Mouse (Mus musculus) monocyte, adult 2 months (primary cell): ENCODE results near the gene Ift43.

Source experiments
- DNase-seq, 2 experiments: peaks; one replicate each; pipeline ENCODE4 v3.0.0; 2022; ENCODE audit warnings: low spot score in 2 of 2, low read depth in 1 of 2

The Ift43 gene

DNA sequence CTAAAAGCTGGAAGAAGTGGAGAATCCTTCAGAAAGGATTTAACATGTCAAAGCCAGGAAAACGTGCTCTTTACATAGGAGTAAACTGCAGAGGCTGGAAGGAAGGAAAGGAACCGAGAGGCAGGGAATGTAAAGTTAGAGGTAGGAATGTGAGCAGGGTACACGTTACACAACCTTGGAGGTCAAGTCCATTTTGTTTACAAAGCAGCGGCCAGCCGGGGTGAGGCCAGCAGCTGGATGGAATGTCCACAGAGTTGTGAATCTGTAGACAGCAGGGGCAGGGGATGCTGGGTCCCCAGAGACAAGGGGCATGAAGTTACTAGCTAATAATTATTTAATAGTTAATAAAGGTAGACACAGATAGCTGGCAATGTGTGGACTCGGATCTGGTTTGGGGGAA is 45.8 kb downstream of the Ift43 start:
- no peak for DNase-seq

DNA sequence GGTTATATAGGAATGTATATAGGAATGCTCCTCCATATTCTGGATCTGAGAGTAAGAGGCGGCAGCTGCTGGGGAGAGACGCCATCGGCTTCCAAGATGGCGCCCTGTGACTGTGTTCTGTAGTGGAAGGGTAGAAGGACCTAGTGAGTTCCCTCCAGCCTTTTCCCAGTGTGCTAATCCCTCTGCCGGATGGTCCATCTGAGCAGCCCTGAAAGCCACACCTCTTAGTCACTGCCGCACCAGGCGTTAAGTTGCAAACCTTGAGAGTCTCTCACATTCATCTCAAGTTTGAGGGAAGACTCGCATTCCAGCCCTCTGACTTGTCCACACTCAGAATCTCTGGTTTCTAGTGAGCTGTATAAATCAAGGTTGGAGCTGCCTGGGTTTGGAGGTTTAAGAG is 46.7 kb downstream of the Ift43 start:
- DNase-seq = no peak

GRCm38 (mm10) chr12:86129696-86130095 is 47.4 kb downstream of the Ift43 start:
- DNase-seq = no peak

- DNase-seq = no peak
These were observed 50.5 kb downstream of the Ift43 start for GRCm38 (mm10) chr12:86132799-86133198.

GRCm38 (mm10) chr12:86135691-86136090 is 53.4 kb downstream of the Ift43 start:
- no peak for DNase-seq

GRCm38 (mm10) chr12:86138696-86139095 is 56.4 kb downstream of the Ift43 start:
- no peak for DNase-seq

GRCm38 (mm10) chr12:86142389-86142788 is 60.0 kb downstream of the Ift43 start:
- DNase-seq = no peak

GRCm38 (mm10) chr12:86146246-86146645 is 63.9 kb downstream of the Ift43 start:
- DNase-seq = no peak

- DNase-seq = no peak
These were observed 65.9 kb downstream of the Ift43 start for GRCm38 (mm10) chr12:86148271-86148670.

DNA sequence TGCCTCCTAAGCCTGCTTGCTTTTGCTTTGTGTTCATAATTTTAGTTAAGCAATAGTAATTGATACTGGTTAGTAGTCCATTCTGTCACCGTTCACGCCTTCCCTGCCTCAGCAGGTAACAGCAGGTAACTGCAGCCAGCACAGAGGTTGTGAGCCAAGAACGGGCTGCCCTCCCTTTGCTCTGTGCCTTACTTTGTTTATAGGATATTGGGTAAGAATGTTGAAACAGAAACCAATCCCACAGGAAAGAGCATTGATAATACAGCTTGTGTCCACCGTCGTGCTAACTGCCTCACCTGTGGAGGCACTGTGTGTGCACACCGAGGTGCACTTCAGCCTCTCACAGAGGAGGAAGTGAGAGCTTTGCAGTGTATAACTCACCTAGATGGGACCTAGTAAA is 66.7 kb downstream of the Ift43 start:
- DNase-seq = no peak

DNA sequence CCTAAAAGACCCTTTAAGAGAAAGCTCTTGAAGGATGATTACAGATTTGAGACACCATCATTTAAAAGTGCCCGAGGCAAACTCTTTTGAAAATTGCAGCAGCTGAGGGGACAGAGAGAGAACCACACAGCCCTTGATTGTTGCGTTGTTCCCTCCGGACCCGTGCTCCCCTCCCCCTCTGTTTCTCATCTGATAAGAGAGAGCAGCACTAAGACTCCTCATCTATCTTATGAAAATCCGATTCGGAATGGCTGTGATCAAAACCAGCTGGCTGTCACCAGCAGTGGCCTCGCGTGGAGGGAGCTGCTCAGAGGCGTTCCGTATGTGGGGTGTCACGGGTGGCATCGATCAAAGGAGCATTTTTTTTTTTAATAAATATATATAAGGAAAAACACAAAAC is 69.6 kb downstream of the Ift43 start:
- DNase-seq = no peak

DNA sequence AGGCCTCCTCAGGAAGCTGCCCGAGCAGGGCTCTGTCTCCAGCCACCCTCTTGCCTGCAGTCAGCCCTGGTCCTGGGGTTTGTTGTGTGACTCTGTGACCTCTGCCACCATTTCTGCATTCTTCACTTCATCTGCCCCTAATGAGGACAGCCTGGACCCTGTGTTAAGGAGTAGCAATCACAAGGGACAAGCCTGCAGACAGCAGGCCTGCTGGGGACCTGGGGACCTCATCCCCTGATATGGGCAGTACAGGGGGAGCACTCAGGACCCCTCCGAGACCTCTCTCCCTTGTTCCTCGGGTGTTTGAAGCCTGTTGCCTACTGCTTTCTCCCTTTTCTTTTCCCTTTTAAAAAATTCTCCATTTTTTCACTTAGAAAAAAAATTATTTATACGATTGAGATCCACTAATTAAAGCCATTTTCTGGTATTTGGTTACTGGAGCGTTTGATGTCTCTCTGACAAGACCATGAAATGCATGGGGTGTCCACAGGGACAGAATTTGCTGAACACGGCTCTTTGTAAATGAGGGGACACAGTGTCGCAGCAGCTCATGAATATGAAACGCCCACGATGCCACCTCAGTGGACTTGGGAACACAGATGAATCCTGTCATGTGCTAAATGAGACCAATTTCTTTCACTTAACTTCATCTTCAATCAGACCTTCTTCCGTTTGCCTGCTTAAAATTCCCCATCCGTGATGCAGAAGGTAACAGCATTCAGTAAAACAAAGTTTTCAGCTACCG is 71.0 kb downstream of the Ift43 start:
- DNase-seq = no peak

DNA sequence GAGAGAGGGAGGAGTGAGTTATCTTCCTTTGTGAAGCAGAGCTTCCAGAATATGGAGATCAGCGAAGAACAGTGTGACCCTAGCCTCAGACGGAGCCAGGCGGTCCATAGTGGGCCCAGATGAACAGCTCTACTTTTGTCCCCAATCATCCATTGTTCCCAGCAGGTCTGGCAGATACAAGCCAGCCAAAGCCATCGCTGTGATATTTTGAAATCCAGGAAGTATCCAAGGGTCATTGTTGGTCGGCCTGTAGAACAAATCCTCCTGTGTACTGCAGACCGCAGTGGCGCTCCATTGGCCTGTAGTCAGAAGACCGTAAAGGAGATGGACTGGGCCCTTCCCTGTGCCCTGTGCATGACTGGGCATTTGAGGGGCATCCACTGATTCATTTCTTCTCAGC is 72.8 kb downstream of the Ift43 start:
- no peak for DNase-seq

GRCm38 (mm10) chr12:86157166-86157565 is 74.8 kb downstream of the Ift43 start:
- DNase-seq = no peak

DNA sequence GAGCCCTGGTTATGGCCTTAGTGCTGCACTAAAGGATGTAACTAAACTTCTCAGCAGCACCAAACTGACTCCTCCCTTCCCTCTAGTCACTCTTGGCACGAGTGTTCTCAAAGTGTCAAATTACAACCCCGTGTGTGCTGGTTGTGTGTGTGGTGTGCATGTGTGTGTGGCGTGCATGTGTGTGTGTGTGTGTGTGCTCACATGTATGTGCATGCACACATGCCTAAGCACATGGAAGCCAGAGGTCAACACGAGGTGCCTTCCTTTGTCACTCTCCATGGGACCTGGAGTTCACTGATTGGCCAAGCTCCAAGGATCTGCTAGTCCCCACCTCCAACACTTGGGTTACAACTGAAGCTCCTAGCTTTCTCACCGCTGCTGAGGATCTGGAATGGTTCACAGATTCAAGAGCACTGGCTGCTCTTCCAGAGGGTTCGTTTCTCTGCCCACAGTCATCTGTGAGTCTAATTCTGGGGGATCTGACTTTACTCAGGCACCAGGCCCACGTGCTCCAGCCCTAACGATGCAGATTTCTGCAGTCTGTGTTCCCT is 75.6 kb downstream of the Ift43 start:
- DNase-seq = no peak

GRCm38 (mm10) chr12:86158689-86159483 is 76.5 kb downstream of the Ift43 start:
- DNase-seq = no peak

GRCm38 (mm10) chr12:86161436-86161835 is 79.1 kb downstream of the Ift43 start:
- DNase-seq = no peak

GRCm38 (mm10) chr12:86161942-86162341 is 79.6 kb downstream of the Ift43 start:
- no peak for DNase-seq

DNA sequence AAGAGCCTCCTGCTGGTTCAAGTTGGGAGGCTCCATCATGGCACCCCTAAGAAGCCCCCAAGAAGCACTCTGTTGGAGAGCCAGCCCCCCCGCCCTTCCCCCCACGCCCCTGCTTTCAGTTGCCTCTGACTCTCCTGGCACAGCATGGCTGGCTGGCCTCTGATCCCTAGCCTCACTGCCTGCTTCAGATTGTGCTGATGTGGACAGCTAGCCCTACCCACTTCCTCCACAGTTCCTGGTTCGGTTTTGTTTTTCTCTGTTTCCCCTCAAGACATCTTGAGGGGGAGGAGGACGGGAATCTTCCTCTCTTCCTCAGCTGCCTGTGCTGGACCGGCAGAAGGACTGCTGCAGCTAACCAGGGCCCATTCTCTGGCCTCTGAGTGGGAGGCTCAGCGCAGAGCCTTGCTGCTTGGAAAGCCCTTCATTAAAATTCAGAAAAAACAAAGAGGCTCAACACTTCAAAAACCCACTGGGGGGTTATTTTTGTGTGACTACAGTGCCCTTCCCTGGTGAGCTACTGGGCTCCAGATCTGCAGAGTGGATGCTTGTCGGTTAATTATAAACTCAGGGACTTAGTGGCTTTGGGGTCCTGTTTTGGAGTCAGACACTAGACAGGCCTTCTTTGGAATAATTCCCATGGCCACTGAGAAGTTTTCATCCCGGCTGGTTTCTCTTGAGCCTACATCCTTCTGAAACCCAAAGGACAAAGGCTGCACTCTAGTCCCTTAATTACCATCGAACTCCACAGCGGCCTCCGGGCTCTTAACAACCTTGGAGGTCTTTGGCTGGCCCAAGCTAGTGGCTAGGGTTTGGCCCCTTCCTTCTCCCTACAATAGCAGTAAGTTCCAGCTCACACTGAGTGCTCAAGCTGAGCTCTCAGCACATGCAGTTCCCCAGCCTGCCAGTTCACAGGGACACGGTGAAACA is 80.8 kb downstream of the Ift43 start:
- no peak for DNase-seq

DNA sequence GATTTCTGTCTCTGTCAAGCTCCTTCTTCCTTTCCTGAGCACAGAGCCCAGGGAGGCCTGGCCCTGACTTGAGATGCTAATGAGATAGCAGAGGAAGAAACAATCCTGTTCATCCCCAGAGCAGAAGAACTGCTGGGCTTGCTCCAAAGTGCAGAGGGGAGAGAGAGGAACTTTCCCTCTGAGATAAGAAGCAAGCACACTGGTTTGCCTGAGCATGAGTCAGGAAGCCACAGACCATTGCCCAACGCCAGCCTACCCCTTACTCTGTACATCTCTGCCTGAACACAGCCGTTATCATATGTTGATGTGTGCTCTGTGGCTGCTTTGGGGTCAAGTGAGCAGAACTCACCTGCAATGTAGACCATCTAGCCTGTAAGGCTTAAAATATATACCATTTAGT is 83.9 kb downstream of the Ift43 start:
- no peak for DNase-seq

GRCm38 (mm10) chr12:86167075-86167474 is 84.7 kb downstream of the Ift43 start:
- no peak for DNase-seq
